Mouse (Mus musculus) cerebellum, adult 2 months (tissue): ENCODE data around the gene Epn1.

Experiments used
- CTCF ChIP-seq: fragments of 200-500 bp; IDR thresholded peaks from 2 replicates; pipeline ENCODE4 v1.5.1; 2011; ENCODE audit warnings: low read depth, mild to moderate bottlenecking, control low read depth, low read length, moderate library complexity, borderline replicate concordance; ENCODE audit not compliant: insufficient read depth
- POLR2A ChIP-seq: fragments of 200-500 bp; IDR thresholded peaks from 2 replicates; pipeline ENCODE4 v1.6.1; 2011; ENCODE audit warnings: low read length, control low read depth, borderline replicate concordance; ENCODE audit not compliant: insufficient read depth

DNA sequence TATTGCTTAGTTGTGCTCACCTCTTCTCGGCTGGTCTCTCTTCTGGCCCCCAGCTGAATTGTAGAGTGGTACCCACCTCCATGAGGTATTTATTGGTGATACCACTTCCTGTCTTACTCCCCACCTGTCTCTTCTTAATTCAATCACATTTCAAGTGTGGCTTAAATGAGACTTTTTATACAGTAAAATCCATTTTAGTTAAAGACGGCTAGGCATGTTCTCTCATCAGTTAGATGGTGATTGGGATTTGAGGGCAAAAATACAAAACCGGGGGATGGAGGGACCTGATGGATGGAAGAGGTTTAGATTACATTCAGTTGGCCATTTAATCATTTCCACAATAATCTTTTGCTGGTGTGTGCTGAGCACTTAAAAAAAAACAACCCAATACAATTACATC lies 36.8 kb downstream of the Epn1 start, which contains the start of gene Rfpl4:
- no peak for TF ChIP-seq CTCF
- TF ChIP-seq POLR2A, result no peak
